Mouse (Mus musculus) kidney, adult 9 months (tissue): Measurements from ENCODE around the gene Gm17374.
"Not testable (repeated sequence)": the region's sequence is repeated elsewhere in the genome, so short reads cannot be mapped to it uniquely, and the experiment has no call there.

Experiments
- DNase-seq: peaks from one replicate; pipeline ENCODE4 v3.0.0; 2022

Gene Gm17374

GRCm38 (mm10) chr2:140151743-140152142, at the start of gene Gm17374:
TSS of gene Gm17374 (plus strand) at chr2:140152043.
- not testable (repeated sequence) for DNase-seq

GRCm38 (mm10) chr2:140104951-140105350, 46.9 kb upstream of the Gm17374 start:
- DNase-seq, result no peak

GRCm38 (mm10) chr2:140107641-140108040, 44.2 kb upstream of the Gm17374 start:
- no peak for DNase-seq

- DNase-seq, result no peak
Observed at GRCm38 (mm10) chr2:140108945-140109344, 42.9 kb upstream of the Gm17374 start.

GRCm38 (mm10) chr2:140113851-140114250, 38.0 kb upstream of the Gm17374 start:
- no peak for DNase-seq

- DNase-seq, result no peak
Observed at GRCm38 (mm10) chr2:140125516-140125915, 26.3 kb upstream of the Gm17374 start.

- DNase-seq, result peak; percentile 38
Observed at GRCm38 (mm10) chr2:140159186-140159730, 7.4 kb downstream of the Gm17374 start.

GRCm38 (mm10) chr2:140163351-140163854, 11.6 kb downstream of the Gm17374 start:
- DNase-seq, result no peak

- no peak for DNase-seq
Observed at GRCm38 (mm10) chr2:140169057-140169456, 17.2 kb downstream of the Gm17374 start.

- DNase-seq, result peak; percentile 98
Observed at GRCm38 (mm10) chr2:140170127-140170802, 18.4 kb downstream of the Gm17374 start, which contains the start of the genes Esf1 and Ndufaf5. TSS of gene Esf1 (minus strand) at chr2:140170564. TSS of gene Ndufaf5 (plus strand) at chr2:140170649.

- DNase-seq, result peak; percentile 6
Observed at GRCm38 (mm10) chr2:140170803-140171553, 19.1 kb downstream of the Gm17374 start.

- DNase-seq, result not testable (repeated sequence)
Observed at GRCm38 (mm10) chr2:140185685-140186210, 33.9 kb downstream of the Gm17374 start.

GRCm38 (mm10) chr2:140200713-140201112, 48.9 kb downstream of the Gm17374 start:
- no peak for DNase-seq

- DNase-seq, result no peak
Observed at GRCm38 (mm10) chr2:140202573-140202972, 50.7 kb downstream of the Gm17374 start.
